Mouse (Mus musculus): ENCODE data around the gene Kit.

DNA sequence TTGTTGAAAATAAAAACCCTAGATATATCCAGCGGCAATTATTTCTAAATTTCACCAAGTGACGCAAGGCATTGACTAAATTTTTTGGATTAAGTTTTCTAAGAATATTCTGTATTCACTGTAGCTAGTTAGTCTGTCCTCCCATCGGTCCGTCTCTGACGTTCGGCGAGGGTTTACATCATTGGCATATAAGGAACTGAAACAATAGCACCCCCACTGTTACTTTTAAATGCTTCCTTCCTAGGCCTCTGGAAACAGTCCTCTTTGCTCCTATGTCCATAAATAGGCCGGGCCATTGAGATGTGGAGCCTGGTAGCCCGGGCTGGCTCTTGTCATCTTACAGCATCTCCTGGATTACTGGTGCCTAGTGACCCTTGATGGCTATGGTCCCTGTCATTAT is 29.5 kb downstream of the Kit start:
- TF ChIP-seq CTCF (IDR thresholded peaks at IDR 0.05; ENCODE audit: borderline replicate concordance, insufficient read depth, low read length) (no peak), POLR2A (IDR thresholded peaks at IDR 0.05; ENCODE audit: low read depth, low read length) (no peak)

All from embryonic fibroblast, embryonic 13.5 days (primary cell).